Mouse (Mus musculus) intestine, embryonic 16.5 days (tissue): ENCODE measurements around the gene Nfkbiz. TPM values are rescaled to one million over a fixed set of nuclear protein-coding genes. Genes with fewer than 3 reads are reported as not detected.

Experiments used
- ATAC-seq: fragments of 200-750 bp; cut with Nextera tagmentation; 2 replicates; pipeline ENCODE4 v1.8.0; 2017; ENCODE audit warnings: moderate TSS enrichment, moderate library complexity
- H3K27ac ChIP-seq: fragments of 300-500 bp; sonication (generic); 2 replicates; pipeline ENCODE4 v1.5.1; 2014; ENCODE audit warnings: mild to moderate bottlenecking, low read length
- H3K27me3 ChIP-seq: fragments of 300-500 bp; sonication (generic); replicated peaks from 2 replicates; pipeline ENCODE4 v1.6.1; 2014; ENCODE audit warnings: low read length, control low read depth, mixed read lengths; ENCODE audit not compliant: control insufficient read depth, insufficient read depth
- H3K36me3 ChIP-seq: fragments of 300-500 bp; sonication (generic); 2 replicates; pipeline ENCODE4 v1.6.1; 2014; ENCODE audit warnings: low read length, control low read depth; ENCODE audit not compliant: control insufficient read depth, insufficient read depth
- H3K4me1 ChIP-seq: fragments of 300-500 bp; sonication (generic); 2 replicates; pipeline ENCODE4 v1.6.1; 2014; ENCODE audit warnings: low read length, control low read depth, mixed read lengths; ENCODE audit not compliant: control insufficient read depth, insufficient read depth
- H3K4me2 ChIP-seq: fragments of 300-500 bp; sonication (generic); 2 replicates; pipeline ENCODE4 v1.6.1; 2014; ENCODE audit warnings: low read depth, low read length, control low read depth
- H3K4me3 ChIP-seq: fragments of 300-500 bp; sonication (generic); 2 replicates; pipeline ENCODE4 v1.5.1; 2014; ENCODE audit warnings: mild to moderate bottlenecking, low read length
- H3K9ac ChIP-seq: fragments of 300-500 bp; sonication (generic); 2 replicates; pipeline ENCODE4 v1.6.1; 2014; ENCODE audit warnings: low read depth, low read length
- H3K9me3 ChIP-seq: fragments of 300-500 bp; sonication (generic); 2 replicates; pipeline ENCODE4 v1.6.1; 2016; ENCODE audit warnings: low read length, control low read depth; ENCODE audit not compliant: control insufficient read depth
- WGBS: fragments of 180-500 bp; shearing (Covaris S2); extraction: QIAGEN DNeasy Blood & Tissue Kit; methylation state at CpG from one replicate; pipeline ENCODE4 v1.1.7; 2014; 5-methylcytosine and 5-hydroxymethylcytosine counted together
- polyA plus RNA-seq: library from polyadenylated mRNA; unstranded; fragments of >200 nt; fragmentation: Nextera tagmentation; extraction: Ambion mirVana; gene quantifications from 2 replicates; pipeline ENCODE4 v1.2.1, GENCODE M21; 2015

Gene Nfkbiz
- polyA plus RNA-seq, 1 experiment from 2014 or later: 8.8 TPM

DNA sequence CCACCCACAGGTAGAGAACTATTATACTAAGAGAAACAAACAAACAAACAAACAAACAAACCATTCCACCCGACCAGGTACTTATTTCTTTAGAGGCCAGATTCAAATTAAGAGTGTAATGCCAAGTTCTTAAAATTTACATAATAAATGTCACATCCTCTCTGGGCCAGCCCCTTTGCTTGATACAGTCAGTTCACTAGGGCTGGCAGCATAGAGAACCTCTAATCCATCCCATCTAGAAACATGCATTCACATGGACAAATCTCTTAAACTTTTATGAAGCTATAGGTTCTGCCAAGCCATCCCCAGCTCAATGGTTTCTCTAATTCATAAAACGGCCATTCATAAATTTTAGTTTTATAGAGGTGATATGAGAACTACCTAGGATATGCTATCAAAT, 1.5 kb downstream of the Nfkbiz start:
- no peak overlapping the region for H3K27ac ChIP-seq
- no peaks in the 10 kb centered on the region for H3K36me3 ChIP-seq
- no peak for ATAC-seq
- H3K27me3 ChIP-seq: no peaks in the 10 kb centered on the region
- no peak overlapping the region for H3K4me3 ChIP-seq
- H3K4me2 ChIP-seq: no peak overlapping the region
- WGBS: 81% methylated on average over 2 of the region's 2 CpGs
- peaks cover 8% of the 10 kb centered on the region; the same call in 1 of the 2 replicates for H3K4me1 ChIP-seq
- H3K9me3 ChIP-seq: no peaks in the 10 kb centered on the region
- H3K9ac ChIP-seq: no peak overlapping the region

DNA sequence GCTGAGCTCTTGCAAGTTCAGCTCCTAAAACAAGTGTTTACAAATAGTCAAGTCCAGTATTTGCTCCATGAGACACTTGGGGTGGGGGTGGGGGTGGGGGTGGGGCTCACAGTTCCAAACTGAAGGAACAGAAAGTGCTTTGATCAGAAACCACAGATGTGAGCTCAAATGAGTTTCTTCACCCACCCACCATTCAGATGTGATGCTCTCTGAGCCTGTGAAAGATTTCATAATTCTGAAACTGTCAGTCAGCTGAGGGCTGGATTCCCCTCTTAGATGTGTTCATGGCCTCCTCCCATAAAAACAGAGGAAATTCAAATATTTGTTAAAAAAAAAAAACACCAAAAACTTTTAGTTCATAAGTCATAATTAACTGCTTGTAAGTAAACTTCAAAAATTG, 2.9 kb downstream of the Nfkbiz start:
- no peak overlapping the region for H3K4me3 ChIP-seq
- H3K9me3 ChIP-seq: no peaks in the 10 kb centered on the region
- no peak overlapping the region for H3K4me2 ChIP-seq
- H3K27me3 ChIP-seq: no peaks in the 10 kb centered on the region
- H3K4me1 ChIP-seq: peaks cover 8% of the 10 kb centered on the region; the same call in 1 of the 2 replicates
- no peaks in the 10 kb centered on the region for H3K36me3 ChIP-seq
- ATAC-seq: no peak
- H3K9ac ChIP-seq: no peak overlapping the region
- no peak overlapping the region for H3K27ac ChIP-seq

DNA sequence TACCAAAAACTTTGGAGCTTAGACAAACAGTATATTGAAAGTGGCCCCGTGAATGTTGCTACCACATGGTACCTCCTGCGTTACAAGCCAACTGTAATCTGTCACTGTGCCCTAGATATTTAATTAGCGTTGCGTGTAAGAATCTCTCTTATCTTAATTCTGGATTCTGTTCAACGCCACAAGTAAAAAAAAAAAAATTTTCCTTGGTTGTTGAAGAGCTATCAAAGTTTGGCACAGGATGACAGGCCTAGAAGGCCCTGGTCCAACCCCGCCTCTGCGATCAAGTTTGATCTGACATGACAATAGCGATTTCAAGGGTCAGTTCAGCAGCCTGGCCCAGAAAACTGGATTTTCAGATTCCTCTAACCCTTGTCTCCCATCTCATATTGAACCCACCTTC, 6.1 kb downstream of the Nfkbiz start:
- Histone ChIP-seq H3K36me3 (no peaks in the 10 kb centered on the region), H3K4me1 (0 out of 2 replicates have a peak, but pooled peaks cover 4% of the 10 kb centered on the region), H3K9me3 (no peaks in the 10 kb centered on the region), H3K9ac (no peak overlapping the region), H3K4me2 (no peak overlapping the region), H3K4me3 (no peak overlapping the region), H3K27ac (no peak overlapping the region), H3K27me3 (no peaks in the 10 kb centered on the region)
- no peak for ATAC-seq
- 90% methylated on average over 8 of the region's 8 CpGs for WGBS

DNA sequence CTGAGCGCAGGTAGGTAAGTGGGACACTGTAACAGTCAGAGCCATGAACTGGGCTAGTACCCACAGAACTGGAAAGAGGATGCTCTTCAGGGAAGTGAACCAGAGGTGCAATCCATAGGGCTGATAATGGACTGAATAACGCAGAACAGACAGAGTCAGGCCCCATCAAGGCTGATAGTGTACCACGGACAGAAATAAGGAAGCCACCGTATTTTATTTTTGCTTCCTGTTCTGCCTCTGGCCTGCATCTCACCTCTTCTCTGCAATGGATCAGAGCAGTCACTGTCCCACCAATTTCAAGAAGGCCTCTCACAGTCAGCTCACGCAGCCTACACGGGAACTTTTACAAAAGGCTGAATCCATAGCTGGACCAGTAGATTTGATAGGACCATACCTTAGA, 6.7 kb downstream of the Nfkbiz start:
- Histone ChIP-seq H3K36me3 (no peaks in the 10 kb centered on the region), H3K27me3 (no peaks in the 10 kb centered on the region), H3K4me1 (0 out of 2 replicates have a peak, but pooled peaks cover 4% of the 10 kb centered on the region), H3K4me2 (no peak overlapping the region), H3K27ac (no peak overlapping the region), H3K4me3 (no peak overlapping the region), H3K9ac (no peak overlapping the region), H3K9me3 (no peaks in the 10 kb centered on the region)
- WGBS: 84% methylated on average over 6 of the region's 6 CpGs
- peak; percentile 47 for ATAC-seq

DNA sequence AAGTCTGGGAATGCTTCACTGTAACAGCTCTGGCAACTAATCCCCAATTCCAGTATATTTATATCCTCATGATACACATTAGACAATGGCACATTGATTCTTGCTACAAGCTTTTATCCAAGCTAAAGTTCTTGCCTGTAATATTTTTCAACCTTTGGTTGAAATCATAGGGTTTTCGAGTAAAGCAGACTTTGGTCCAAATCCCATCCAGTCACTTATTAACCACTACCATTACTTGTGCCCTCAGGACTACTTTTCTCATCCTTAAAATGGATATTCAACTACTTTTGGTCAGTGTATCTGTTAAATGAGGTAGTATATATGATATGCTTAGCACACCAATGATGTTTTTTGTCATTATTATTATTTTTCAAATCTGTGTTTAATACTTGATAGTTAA, 7.2 kb downstream of the Nfkbiz start:
- H3K27ac ChIP-seq: no peak overlapping the region; the same call in 1 of the 2 replicates
- 65% methylated on average over 1 of the region's 1 CpGs for WGBS
- H3K9me3 ChIP-seq: no peaks in the 10 kb centered on the region
- H3K36me3 ChIP-seq: no peaks in the 10 kb centered on the region
- H3K9ac ChIP-seq: no peak overlapping the region
- no peak overlapping the region for H3K4me2 ChIP-seq
- H3K27me3 ChIP-seq: no peaks in the 10 kb centered on the region
- H3K4me3 ChIP-seq: no peak overlapping the region
- 0 out of 2 replicates have a peak, but pooled peaks cover 3% of the 10 kb centered on the region for H3K4me1 ChIP-seq
- peak; percentile 41 for ATAC-seq

DNA sequence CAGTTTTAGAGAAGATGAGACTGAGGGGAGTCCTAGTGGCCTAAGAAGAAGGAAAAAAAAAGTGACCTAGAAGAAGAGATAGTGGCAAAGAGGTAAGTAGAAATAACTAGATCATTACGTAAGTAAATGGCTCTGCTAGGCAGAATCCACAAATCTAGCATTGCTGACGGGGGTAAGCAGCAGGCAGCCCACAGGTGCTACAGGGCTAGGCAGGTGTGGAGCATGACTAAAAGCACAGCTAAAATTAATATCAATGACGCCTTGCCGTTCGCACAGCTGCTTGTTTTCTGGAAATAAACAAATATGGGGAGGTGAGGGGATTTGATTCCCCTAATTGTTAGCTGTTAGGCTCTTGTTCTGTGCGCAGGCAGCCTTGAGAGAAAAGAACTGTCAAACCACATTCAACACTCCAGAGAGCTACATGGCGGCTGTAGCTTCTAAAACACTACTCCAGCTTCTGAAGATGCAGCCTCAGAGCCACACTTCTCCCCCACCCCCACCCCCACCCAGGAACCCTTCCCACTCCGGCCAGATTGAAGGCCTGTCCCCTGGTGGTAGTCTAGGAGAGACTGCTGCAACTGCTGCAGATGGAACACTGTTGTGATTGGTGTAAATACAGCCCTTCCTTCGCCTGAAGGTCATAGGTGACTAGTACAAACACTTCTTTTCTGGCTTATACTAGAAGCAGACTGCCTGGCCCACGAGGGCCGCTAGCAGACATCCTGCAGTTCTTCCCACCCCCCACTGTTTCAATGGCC, 15.1 kb downstream of the Nfkbiz start:
- H3K36me3 ChIP-seq: no peaks in the 10 kb centered on the region
- H3K4me3 ChIP-seq: no peak overlapping the region
- H3K9me3 ChIP-seq: no peaks in the 10 kb centered on the region
- 49% methylated on average over 11 of the region's 11 CpGs for WGBS
- peak overlapping the region; percentile 4; the same call in 1 of the 2 replicates for H3K4me2 ChIP-seq
- no peaks in the 10 kb centered on the region for H3K27me3 ChIP-seq
- ATAC-seq: no peak
- 0 out of 2 replicates have a peak overlapping the region, but pooled peaks have one; percentile 13 for H3K9ac ChIP-seq
- H3K4me1 ChIP-seq: peaks cover 24% of the 10 kb centered on the region
- H3K27ac ChIP-seq: peak overlapping the region; percentile 34; the same call in 1 of the 2 replicates

DNA sequence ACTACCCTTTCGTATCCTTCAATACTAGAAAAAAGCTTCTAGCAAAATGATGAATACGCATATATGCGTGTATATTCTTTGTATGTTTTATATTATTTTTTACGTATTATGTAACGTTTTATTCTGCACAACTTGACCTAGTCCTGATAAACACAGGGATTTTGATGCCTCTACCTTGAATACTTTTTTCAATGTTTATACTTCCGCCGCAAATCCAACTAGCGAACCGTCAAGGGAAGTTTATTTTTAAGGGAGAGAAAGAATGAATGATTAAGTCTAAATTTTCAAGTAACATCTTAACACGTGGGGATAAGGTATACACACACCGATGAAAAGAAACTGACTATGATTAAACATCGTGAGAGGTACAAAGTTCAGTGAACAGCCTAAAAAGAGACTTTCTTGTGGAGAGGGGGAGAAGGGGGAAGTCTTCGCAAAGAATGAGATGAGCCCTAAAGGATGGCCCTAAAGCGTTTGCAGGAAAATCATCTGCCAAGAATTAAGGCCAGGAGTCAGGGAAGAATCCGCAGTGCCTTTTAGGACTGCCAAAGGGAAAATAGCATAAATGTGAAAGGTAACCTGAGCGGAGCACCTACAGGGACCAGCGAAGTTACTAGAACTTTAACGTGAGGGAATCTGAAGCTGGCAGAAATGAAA, 15.8 kb downstream of the Nfkbiz start:
- Histone ChIP-seq H3K4me3 (peak overlapping the region; percentile 93; the same call in 1 of the 2 replicates), H3K4me1 (peaks cover 28% of the 10 kb centered on the region), H3K4me2 (peak overlapping the region; percentile 38; the same call in 1 of the 2 replicates), H3K27me3 (no peaks in the 10 kb centered on the region), H3K9ac (peak overlapping the region; percentile 28; the same call in 1 of the 2 replicates), H3K27ac (peak overlapping the region; percentile 34; the same call in 1 of the 2 replicates), H3K36me3 (peaks cover 4% of the 10 kb centered on the region), H3K9me3 (no peaks in the 10 kb centered on the region)
- ATAC-seq: no peak
- WGBS: 27% methylated on average over 18 of the region's 18 CpGs

DNA sequence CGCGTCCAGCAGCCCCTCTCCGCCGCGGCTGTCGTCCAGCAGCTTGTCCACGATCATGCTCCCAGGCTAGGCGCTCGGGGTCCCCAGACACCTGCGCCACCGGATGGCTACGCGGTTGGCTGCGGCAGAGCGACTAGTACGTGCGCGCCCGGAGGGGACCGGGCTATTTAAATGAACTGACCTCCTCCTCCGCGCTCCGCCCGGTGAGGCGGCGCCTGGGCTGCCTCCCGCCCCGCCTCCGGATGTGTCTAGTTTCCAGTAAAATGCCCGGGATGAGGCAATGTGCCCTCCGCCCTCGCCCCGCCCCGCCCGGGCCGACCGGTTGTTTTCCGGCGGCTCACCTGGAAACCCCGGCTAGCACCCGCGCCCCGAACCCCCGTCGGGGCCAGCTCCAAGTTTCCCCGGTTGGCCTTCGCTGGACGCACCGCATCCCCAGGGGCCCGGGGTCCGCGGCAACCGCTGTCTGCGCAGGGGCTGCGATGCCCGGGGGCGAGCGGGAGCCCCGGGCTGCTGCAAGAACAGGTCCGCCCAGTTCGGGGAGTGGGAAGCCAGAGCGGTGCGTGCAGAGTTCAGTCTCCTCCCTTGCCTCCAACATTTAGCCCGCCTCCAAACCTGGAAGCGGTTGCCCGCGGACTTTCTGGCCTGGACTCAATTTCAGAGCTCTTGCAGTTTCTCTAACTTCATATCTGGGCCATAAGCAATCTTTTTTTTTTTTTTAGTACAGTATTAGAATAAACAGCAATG, 16.5 kb downstream of the Nfkbiz start:
- Histone ChIP-seq H3K36me3 (peaks cover 7% of the 10 kb centered on the region), H3K27ac (peak overlapping the region; percentile 96), H3K9me3 (no peaks in the 10 kb centered on the region), H3K27me3 (no peaks in the 10 kb centered on the region), H3K4me1 (peaks cover 30% of the 10 kb centered on the region), H3K4me2 (peak overlapping the region; percentile 62), H3K9ac (peak overlapping the region; percentile 96), H3K4me3 (peak overlapping the region; percentile 93)
- 0% methylated on average over 52 of the region's 67 CpGs for WGBS
- ATAC-seq: peak; percentile 95

DNA sequence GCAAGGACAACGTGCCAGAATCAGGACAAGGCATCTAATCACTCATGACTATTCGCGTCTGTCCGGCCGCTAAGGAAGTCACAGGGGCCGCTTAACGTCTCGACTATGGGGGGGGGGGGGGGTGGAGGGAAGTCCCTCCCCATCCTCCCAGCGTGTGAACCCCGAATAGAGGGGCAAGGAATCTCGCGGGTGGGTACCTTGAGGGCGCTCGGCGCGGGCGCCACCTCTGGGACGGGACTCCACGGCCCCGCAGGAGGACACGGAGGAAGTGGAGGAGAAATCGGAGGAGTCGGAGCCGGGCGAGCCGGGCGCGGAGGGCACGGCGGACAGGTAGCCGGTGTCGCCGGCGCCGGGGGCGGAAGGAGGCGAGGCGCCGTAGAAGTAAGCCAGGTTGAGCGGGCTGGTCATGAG, 17.1 kb downstream of the Nfkbiz start:
- peak; percentile 29 for ATAC-seq
- H3K36me3 ChIP-seq: peaks cover 7% of the 10 kb centered on the region
- WGBS: under 1% methylated on average over 39 of the region's 40 CpGs

More for the DNA sequence above, 17.1 kb downstream of the Nfkbiz start:
- H3K27ac ChIP-seq: peak overlapping the region; percentile 93
- H3K9me3 ChIP-seq: no peaks in the 10 kb centered on the region
- H3K4me1 ChIP-seq: peaks cover 30% of the 10 kb centered on the region
- H3K9ac ChIP-seq: peak overlapping the region; percentile 96
- no peaks in the 10 kb centered on the region for H3K27me3 ChIP-seq
- H3K4me2 ChIP-seq: peak overlapping the region; percentile 62
- H3K4me3 ChIP-seq: peak overlapping the region; percentile 93
